Mouse (Mus musculus): ENCODE measurements around the gene Insm2. TPM values are rescaled to one million over a fixed set of nuclear protein-coding genes. Genes with fewer than 3 reads are reported as not detected.

Insm2 gene
- polyA plus RNA-seq (2017; shearing (Covaris generic)): 0.11 TPM

DNA sequence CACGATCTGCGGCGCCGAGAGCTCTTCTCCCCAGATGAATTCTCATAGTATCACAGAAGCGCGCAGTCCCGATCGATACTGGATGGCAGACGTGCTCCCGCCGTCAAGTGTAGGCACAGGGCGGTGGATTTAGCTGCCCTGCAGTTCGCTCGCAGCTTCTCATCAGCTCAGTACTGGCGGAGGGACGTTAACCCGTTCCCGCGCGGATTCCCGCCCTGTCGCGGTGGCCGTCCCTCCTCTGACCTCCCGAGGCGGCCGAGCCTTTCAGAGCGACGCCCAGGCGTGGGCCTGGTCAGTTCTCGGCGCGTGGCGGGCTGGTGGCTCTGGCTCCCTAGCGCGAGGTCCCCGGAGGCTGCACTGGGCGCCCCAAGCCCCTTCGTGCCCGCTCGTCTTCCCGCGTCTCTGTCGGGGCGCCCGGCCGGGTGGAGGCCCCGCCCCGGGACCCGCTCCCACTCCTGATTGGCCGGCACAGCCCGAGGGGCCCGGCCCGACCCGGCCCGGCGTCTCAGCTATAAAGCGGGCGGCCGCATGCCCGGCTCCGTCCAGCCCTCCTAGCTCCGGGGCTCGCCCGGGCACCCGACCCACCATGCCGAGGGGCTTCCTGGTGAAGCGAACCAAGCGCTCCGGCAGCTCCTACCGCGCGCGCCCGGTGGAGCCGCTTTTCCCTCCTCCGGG lies at the start of gene Insm2:
Gene Insm2 (plus strand): TSS at position 541 of the 675 bp plus-strand sequence.

GRCm38 (mm10) chr12:55565206-55565605 lies 34.0 kb upstream of the Insm2 start, which contains the start of gene Aldoart2:
Gene Aldoart2 (plus strand): TSS chr12:55565239.

Other genes starting within 250 kb of the Insm2 start
- gene Psma6, start 215.2 kb upstream of the Insm2 start, polyA plus RNA-seq (2017; shearing (Covaris generic)): 281 TPM
- 624 TPM for gene Nfkbia, start 106.8 kb upstream of the Insm2 start, polyA plus RNA-seq (2017; shearing (Covaris generic))
- gene Aldoart2, start 34.2 kb upstream of the Insm2 start, polyA plus RNA-seq (2017; shearing (Covaris generic)): not detected
- 55.3 TPM for gene Ralgapa1, start 221.7 kb downstream of the Insm2 start, polyA plus RNA-seq (2017; shearing (Covaris generic))
- 18.0 TPM for gene Brms1l, start 236.9 kb downstream of the Insm2 start, polyA plus RNA-seq (2017; shearing (Covaris generic))